Mouse (Mus musculus) spleen, adult 12 weeks (tissue): ENCODE results near the gene Uxs1.

Experiments
- DNase-seq: peaks from one replicate; pipeline ENCODE4 v3.0.0; 2022; ENCODE audit warnings: low spot score

Uxs1 gene

GRCm38 (mm10) chr1:43827763-43828194 is at the start of gene Uxs1:
Gene Uxs1 (minus strand): TSS chr1:43827800.
- DNase-seq = peak; percentile 94

- DNase-seq = no peak
These were observed 49.6 kb upstream of the Uxs1 start for GRCm38 (mm10) chr1:43877233-43877632.

- DNase-seq = no peak
These were observed 43.5 kb upstream of the Uxs1 start for GRCm38 (mm10) chr1:43871116-43871515.

GRCm38 (mm10) chr1:43868510-43868909 is 40.9 kb upstream of the Uxs1 start:
- no peak for DNase-seq

GRCm38 (mm10) chr1:43864758-43865157 is 37.2 kb upstream of the Uxs1 start:
- no peak for DNase-seq

GRCm38 (mm10) chr1:43862614-43863013 is 35.0 kb upstream of the Uxs1 start:
- no peak for DNase-seq

GRCm38 (mm10) chr1:43858988-43859387 is 31.4 kb upstream of the Uxs1 start:
- no peak for DNase-seq

GRCm38 (mm10) chr1:43857656-43858055 is 30.1 kb upstream of the Uxs1 start:
- no peak for DNase-seq

- no peak for DNase-seq
These were observed 28.0 kb upstream of the Uxs1 start for GRCm38 (mm10) chr1:43855591-43855990.

GRCm38 (mm10) chr1:43843398-43843797 is 15.8 kb upstream of the Uxs1 start:
- no peak for DNase-seq

- no peak for DNase-seq
These were observed 9.6 kb upstream of the Uxs1 start for GRCm38 (mm10) chr1:43837236-43837635.

GRCm38 (mm10) chr1:43830096-43830495 is 2.5 kb upstream of the Uxs1 start:
- no peak for DNase-seq

GRCm38 (mm10) chr1:43827002-43827762 is 418 bp downstream of the Uxs1 start:
- DNase-seq = peak; percentile 17

- DNase-seq = no peak
These were observed 985 bp downstream of the Uxs1 start for GRCm38 (mm10) chr1:43826628-43827001.

GRCm38 (mm10) chr1:43823406-43823805 is 4.2 kb downstream of the Uxs1 start:
- DNase-seq = no peak

GRCm38 (mm10) chr1:43822586-43822985 is 5.0 kb downstream of the Uxs1 start:
- no peak for DNase-seq

- DNase-seq = no peak
These were observed 5.8 kb downstream of the Uxs1 start for GRCm38 (mm10) chr1:43821804-43822203.

- DNase-seq = no peak
These were observed 7.0 kb downstream of the Uxs1 start for GRCm38 (mm10) chr1:43820571-43820970.

- no peak for DNase-seq
These were observed 8.5 kb downstream of the Uxs1 start for GRCm38 (mm10) chr1:43819091-43819490.

GRCm38 (mm10) chr1:43818356-43818755 is 9.2 kb downstream of the Uxs1 start:
- DNase-seq = no peak

GRCm38 (mm10) chr1:43811764-43812163 is 15.8 kb downstream of the Uxs1 start:
- DNase-seq = no peak

- no peak for DNase-seq
These were observed 16.5 kb downstream of the Uxs1 start for GRCm38 (mm10) chr1:43811055-43811454.

GRCm38 (mm10) chr1:43809351-43809750 is 18.2 kb downstream of the Uxs1 start:
- DNase-seq = no peak

- no peak for DNase-seq
These were observed 23.6 kb downstream of the Uxs1 start for GRCm38 (mm10) chr1:43803906-43804474.
